Mouse (Mus musculus): ENCODE measurements around the gene Rbbp7.
"Not testable (repeated sequence)": the region's sequence is repeated elsewhere in the genome, so short reads cannot be mapped to it uniquely, and the experiment has no call there.

The Rbbp7 gene

DNA sequence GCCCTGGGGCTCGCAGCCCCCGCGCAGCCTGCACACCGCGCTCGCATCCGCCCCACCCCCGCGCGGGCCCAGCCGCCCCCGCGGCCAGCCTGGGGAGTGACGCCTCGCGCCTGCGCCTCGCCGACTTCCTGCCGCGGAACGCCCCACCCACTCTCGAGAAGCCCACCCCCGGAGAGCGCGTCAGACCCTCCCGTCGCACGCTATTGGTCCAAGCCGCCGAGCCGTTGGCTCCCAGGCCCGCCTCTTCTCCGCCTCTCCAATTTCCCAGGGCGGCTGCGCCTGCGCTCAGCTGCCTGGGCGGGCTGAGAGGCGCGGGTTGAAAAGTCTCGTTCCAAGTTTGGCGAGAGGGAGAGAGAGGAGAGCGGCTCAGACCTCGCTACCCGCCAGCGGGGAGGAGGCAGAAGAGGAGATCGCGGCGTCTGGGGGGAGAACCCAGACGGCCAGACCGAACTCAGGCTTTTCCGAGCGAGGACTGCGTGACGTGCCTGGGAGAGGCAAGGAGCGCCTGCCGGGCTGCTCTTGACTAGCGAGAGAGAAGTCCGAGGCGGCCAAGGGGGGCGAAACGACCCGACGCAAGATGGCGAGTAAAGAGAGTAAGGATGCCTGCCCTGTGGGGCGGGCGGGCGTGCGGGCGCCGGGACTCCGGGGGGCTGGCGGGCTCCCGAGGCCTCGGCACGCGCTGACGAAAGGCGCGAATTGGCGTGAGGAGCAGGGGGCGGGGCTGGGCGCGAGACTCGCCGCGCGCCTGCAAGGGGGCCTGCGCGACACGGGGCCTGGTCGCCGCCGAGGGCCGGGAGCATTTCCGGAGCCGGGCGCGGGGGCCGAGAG is at the start of gene Rbbp7:
Rbbp7 (plus strand) TSS at position 288 of the 828 bp plus-strand sequence.
- peak; percentile 93 for DNase-seq (ENCODE audit: low spot score)

DNA sequence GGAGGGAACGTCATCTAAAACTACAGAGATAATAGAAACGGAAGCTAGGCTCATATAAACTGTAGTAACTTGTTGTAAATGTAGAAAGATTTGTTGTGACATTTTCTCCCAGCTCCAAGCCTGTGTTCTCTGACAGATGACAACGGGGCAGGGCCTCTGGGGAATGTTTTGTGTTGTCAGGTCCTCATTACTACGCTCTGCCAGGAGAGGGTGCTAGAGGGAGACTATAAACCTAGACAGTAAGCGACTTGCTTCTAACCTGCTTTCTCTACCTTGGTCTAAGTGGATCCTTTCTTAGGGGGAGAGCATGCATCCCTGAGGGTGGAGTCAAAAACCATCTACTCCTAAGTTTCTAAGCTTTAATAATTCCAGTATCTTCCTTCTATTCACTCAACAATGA is 42.4 kb upstream of the Rbbp7 start:
- DNase-seq (ENCODE audit: low spot score): peak; percentile 46

DNA sequence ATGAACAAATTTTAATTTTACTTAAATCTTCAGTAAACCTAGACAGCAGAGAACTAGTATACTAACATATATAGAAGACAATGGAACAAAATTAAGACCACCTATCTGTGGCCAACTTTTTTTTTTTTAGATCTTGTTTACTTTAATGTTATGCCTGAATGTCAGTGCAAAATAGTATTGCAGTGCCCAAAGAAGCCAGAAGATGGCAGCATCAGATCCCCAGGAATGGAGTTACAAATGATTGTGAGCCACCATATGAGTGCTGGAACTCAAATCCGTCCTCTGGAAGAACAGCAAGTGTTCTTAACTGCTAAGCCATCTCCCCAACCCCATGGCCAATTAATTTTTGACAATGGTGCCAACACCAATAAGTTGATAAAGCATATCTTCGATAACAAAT is 40.6 kb upstream of the Rbbp7 start:
- peak; percentile 30 for DNase-seq (ENCODE audit: low spot score)

DNA sequence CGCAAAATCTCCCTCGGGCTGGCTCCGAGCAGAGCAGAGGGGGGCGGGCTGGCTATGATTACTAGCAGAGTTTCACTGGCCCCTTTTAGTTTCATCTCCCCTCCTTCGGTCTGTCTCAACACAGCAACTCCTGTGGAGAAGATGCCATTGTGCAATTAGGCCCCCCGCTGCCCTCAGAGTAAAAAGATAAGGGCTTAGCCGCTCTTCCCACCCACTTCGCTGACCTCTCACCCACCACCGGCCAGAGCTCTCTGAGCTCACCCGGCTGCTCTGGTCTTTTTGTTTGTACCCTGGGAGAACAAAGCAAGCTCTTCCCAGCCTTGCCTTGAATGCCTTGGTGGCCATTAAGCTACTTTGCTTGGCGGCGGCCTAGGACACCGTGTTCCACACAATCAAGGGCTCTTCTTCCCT is 32.8 kb upstream of the Rbbp7 start:
- no peak for DNase-seq (ENCODE audit: low spot score)

DNA sequence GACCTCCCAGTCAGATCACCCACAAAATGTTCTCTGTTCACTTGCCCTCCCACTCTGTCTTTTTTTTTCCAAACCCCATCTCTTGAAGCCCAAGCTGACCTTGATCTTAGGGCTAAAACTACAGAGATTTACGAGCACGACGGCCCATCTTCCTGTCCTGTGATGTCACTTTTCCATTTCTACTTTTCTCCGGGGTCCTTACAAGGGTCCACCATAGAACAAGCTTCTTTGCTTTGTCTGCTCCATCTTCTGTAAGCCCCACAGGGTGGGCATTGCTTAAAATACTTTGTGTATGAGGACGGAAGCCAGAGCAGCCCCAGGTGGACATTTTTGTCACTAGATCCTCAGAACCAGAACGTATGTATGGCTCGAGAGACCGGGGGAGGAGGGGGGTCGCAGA is 32.4 kb upstream of the Rbbp7 start:
- DNase-seq (ENCODE audit: low spot score): no peak

DNA sequence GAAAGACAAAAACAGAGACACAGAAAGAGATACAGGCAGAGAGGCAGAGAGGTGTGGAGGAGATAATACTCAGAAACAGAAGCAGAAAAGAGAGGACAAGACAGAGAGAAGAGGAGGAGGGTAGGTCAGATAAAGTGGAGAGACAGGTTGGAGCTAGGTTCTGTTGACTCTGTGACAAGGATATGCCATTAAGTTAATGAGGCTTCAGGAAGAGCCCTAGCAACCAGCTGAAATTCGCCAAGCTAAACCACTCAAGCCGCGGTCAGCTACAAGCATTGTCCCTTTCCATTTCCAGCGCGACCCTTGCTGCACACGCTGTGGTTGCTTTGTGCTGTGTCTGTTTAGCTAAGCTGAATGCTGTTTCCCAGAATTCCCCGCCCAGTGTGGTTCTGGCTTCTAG is 32.0 kb upstream of the Rbbp7 start:
- DNase-seq (ENCODE audit: low spot score): no peak

DNA sequence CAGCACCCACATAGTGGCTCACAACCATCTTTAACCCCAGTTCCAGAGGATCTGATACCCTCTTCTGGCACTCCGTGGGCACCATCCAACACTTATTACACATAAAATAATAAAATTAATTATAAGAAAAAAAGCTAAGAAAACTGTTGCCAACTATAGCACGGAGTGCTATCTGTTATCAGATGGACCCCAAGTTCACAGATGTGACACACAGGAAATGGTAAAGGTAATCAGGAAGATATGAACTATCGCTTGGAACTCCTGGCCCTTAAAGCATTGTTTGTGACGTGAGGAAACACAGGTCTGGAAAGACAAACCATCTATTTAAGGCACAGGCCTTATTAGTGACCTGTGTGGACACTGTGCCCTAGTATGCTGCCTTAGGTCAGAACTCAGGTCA is 30.2 kb upstream of the Rbbp7 start:
- DNase-seq (ENCODE audit: low spot score): no peak

DNA sequence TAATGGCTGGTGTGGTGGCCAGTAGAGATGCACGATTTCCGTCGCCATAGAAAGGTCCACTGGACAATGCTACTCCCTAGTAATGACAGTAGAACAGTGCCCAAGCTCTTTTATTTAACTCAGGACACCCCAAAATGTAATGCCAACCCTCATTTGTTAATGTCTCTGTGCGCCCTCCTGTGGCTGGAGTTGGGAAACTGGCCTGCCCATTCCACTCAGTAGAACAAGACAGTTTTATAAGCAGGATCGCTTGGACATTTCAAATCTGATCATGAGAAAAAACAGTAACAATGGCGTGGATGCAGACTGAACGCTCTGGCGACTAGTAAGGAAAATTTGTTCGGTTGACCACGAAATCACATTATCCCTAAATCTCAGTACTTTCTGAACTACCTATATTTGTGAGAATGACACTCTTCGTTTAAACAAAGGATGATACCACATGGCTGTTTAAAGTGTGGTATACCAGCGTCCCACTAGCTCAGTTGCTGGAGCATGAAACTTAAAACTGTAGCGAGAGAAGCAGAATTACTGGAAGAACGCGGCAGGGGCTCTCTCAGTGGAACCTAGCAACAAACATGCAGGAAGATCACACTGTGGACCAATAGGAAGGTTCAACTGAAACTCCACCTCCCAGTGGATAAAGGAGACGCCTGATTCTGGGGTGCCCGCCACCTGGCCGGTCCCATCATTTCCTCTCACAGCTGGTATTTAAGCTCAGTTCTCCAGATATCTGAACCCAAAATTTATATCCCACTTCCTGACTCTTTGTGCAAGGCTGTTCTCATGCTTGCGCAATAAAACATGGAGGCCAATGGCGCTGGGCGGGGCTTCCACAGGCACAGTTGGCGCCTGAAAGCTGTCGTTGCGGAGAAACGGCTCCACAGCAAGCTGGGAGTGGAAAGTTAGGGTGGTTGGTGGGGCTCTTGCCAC is 24.9 kb upstream of the Rbbp7 start:
- DNase-seq (ENCODE audit: low spot score): peak; percentile 67

DNA sequence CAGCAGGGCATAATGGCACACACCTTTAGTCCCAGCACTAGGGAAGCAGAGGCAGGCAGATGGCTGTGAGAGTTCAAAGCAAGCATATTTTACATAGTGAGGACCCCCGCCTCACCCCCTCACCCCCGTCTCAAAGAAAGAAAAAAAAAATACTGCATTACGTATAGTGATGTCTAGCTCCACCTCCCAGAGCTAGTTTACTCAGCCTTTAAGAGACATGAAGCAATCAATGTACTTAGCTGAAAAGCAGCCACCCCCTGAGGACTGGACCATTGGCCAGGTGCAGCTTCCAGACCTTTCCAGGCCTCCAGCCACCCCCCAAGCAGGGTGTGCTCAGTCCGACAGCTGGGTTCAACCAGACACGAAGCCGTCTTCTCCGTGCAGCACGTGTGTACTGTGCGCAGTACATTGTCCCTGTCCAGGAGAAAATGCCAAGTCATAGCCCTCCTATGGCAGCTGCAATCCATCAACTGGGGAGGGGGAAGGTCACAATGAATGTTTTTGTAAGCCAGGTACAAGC is 24.0 kb upstream of the Rbbp7 start:
- peak; percentile 44 for DNase-seq (ENCODE audit: low spot score)

DNA sequence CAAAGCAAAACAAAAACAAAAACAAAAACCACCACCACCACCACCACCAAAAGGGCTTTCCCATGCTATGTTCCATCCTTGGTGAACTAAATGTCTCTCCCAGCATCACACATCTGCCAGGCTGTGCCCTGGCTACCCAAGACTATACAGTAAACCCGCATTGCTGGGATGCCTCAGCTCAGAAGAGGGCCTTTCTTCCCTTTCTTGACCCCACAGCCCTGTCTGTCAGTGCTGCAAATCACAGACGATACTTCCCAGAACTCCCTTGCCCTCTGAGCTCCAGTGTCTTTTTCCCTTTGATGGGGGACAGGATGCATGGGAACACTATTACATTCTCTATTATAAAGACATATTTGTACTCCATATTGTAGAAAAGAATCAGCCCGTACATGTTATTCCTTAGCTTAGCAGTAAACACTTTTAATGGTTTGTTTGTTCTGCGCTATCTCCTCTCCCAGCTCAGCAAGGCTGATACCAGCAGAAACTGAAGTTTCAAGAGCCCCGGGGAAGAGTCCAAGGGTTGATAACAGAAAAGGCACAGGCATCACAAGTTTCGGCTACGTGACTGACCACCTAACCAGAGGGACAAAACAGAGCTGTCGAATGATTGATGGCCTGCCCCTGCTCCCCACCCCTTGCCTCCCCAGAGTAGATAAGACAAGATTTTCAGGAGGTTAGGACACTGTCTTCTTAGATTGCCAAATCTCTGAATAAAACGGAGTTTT is 11.3 kb upstream of the Rbbp7 start:
- no peak for DNase-seq (ENCODE audit: low spot score)

DNA sequence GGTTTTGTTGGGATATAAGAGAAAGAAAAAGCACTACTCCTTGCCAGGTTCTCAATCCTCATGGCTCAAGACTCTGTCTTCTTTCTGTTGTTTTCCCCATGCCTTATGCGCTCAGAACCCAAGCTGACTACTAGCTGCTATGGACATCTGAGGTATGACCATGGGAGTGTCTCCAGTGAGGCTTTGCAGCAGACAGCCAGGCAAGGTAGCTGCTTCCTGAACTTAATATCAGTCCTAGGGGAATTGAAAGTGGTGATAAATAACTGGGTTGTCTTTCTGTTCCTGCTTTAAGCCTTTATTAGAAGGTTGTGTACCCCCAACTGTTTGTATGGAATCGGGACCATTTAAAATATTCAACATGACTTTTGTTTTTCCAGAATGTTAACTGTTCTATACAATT is 7.8 kb upstream of the Rbbp7 start:
- DNase-seq (ENCODE audit: low spot score): no peak

DNA sequence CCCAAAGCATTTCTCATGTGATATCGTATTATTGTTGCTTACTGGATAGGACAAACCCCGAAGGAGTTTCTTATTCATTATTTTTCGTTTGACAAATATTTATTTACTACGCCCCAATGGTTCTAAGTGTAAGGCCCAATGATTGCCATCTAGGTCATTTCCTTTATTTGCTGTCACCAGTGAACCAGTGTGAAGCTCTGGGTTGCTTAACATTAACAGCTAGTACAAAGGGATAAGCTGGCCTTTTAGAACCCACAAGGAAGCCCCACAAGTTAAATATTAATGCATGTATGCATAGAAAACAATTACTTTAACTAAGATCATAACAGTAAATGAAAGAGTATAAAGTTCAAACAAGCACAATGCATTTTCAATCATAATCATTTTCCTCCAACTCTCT is 5.9 kb upstream of the Rbbp7 start:
- DNase-seq (ENCODE audit: low spot score): no peak

DNA sequence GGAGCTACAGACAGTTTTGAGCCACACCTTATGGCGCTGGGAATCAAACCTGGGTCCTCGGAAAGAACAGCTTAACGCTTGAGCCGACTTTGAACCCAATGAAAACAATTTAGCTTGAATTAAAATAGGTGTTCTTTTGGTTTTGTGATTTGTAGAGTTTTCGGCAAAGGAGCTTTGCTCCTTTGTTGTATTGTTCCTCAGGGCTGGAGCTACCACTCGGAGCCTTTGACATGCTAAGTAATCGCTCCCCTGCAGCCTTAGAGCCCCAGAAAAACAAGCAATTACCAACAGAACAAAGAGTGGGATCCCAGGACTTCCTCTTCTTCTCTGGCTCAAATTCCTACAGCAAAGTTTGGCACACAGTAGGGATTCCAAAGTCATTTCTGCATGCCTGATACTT is 4.1 kb upstream of the Rbbp7 start:
- no peak for DNase-seq (ENCODE audit: low spot score)

DNA sequence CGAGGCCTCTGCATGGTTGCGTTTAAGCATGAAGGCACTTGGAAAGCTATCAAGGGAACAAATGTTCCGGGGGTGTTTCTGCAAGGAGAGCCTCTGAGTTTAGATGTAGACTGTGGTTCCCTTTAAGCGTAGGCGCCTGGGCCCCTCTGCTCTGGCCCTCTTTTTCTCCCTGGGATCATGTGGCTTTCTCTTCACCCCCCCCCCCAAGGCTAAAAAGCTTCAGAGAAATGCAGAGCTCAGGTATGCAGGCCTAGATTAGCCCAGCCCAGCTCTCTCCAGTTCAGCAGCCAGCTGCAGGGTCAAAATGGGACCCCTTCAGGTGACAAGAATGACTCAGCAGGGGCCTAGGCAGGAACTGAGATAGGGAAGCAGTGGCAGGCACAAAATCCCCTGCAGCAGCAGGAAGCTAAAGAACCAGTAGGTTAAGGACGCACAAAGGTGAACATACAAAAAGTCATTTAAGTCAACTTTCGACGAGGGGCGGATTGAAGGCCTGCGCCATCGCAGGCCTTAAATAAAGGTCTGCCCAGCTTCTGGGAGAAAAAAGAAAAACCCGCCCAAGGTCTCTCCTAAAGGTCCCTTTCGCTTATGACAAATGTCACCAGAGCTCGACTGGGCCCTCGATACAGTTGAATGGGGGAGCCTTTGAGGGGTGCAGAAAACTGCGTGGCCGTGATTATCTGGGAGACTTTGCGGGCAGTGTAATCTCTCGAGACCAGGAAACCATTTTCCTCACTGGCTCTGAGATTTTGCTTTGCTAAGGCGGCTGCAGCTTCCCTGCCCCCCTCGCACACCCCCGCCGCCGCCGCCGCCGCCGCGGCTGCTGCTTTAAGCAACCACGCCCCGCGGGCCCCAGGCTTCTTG is 719 bp upstream of the Rbbp7 start:
- DNase-seq (ENCODE audit: low spot score): no peak

DNA sequence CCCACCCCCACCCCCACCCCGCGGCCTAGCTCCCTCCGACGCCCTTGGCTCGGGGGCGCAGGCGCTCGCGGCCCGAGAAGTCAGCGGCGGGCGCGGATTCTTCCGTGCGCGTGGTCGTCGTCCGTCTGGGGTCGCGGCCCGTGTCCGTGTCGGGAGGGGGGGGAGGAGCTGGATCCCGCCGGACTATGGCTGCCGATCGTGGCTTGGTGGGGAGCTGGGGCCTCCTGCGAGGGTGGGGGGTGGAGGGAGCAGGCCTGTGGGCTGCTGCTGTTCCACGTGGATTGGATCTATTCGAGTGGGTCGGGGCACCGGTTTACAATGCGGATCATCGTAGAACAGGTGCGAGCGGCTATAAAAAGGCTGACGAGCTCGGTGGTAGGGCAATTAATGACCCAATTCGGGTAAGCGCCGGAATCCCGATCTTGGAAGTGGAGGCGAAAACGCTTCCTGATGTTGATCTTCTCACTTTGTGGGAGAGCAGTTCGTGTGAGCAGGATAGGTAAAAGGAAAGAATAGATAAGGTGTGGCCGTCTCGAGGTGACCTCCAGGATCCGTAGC is 835 bp downstream of the Rbbp7 start:
- peak; percentile 26 for DNase-seq (ENCODE audit: low spot score)

DNA sequence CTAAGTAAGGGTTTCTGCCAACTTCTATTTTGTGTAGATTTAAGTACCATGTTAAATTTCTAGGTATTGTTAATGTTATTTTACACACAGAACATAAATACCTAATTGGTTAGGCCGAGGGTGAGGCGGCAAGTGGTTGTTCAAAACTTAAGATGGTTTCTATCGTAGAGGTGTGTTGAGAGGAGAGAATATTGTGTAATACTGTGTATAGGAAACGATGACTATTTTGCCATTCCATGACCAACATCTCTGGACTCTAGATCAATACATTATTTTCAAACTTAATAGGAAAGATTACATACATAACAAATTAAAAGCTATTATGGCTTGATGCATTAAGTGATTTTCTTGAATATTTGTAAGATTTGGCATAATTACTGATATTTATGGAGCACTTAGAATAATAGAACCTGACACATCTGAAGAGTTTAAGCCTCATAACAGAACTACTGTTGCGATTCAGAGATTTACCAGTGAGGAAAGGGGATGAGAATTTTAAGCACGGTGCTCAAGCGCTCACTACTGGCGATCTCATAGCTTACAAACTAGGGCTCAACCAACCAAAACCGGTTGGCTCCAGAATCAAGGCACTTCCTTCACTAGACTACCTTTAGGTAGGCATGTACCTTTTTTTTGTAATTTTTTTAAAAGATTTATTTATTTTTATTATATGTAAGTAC is 1.7 kb downstream of the Rbbp7 start:
- no peak for DNase-seq (ENCODE audit: low spot score)

DNA sequence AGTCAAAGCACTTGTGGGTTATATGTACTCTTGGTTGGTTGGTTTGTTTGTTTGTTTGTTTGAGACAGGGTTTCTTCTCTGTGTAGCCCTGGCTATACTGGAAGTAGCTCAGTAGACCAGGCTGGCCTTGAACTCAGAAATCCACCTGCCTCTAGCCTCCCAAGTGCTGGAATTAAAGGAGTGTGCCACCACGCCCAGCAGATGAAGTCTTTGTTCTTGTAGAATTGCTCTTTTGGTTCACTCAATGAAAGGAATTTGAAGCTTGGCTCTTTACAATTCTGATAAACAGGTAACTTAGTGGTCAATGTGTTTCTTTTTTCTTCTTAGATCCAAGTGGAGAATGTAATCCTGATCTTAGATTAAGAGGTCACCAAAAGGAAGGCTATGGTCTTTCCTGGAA is 10.5 kb downstream of the Rbbp7 start:
- no peak for DNase-seq (ENCODE audit: low spot score)

DNA sequence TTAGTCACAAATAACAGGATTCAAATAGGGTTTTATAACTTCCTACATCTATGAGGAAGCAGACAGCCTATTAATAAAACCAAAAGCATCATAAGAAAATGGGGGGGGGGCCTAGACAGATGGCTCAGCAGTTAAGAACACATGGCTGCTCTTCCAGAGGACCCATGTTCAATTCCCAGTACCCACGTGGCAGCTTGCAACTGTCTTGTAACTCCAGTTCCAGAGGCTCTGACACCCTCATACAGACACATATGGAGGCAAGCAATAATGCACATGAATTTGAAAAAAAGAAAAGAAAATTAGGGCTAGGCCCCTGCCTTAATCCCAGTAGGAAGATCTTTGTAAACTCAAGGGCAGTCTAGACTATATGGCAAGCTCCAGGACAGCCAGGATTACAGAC is 28.2 kb downstream of the Rbbp7 start:
- no peak for DNase-seq (ENCODE audit: low spot score)

DNA sequence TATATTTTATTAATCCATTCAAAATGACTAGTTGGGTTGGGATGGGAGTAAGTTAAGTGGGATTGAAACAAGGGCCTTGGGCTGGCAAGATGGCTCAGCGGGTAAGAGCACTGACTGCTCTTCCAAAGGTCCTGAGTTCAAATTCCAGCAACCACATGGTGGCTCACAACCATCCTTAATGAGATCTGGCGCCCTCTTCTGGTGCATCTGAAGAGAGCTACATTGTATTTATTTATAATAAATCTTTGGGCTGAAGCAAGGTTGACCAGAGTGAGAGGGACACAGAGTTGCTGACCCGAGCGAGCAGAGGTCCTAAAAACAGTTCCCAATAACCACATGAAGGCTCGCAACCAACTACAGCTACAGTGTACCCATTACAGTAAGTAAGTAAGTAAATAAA is 31.2 kb downstream of the Rbbp7 start:
- not testable (repeated sequence) for DNase-seq (ENCODE audit: low spot score)

DNA sequence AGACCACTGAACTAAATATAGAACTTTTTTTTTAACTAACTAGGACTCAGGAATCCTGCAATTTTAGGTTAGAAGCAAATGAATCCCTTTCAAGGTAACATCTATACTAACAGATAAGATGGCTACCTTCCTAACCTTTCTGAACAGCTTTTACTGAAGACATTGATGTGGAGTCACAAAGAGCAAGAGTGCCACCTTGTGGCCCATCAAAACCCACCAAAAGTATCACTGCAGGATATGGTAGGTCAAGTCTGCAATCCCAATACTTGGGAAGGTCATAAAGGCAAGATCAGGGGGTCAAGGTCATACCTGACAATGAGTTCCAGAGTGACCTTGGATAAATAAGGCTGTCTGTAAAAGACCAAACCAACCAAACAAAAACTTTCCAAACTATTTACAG is 40.2 kb downstream of the Rbbp7 start:
- DNase-seq (ENCODE audit: low spot score): peak; percentile 57
